Mouse (Mus musculus): ENCODE results near the gene Arl4c.

DNA sequence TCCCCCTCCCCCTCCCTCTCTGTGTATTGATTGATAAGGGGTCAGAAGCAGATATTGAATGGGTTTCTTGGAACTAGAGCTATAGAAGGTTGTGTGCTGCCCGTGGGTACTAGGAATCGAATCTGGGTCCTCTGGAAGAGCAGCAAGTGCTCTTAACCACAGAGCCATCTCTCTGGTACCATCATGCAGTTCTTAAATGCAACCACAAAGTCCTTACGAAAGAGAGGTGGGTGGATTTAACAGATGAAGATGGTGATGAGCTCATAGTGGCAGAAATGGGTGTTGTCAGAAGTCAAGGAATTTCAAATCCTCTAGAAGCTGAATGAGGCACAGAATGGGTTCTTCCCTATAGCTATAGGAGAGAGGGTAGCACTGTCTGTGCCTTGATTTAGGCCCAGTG lies 40.8 kb downstream of the Arl4c start:
- no peak for TF ChIP-seq GATA1 (IDR thresholded peaks at IDR 0.05; ENCODE audit: borderline replicate concordance, low read length)
- no peak for TF ChIP-seq FLI1 (IDR thresholded peaks at IDR 0.05; ENCODE audit: low read length)
